Mouse (Mus musculus): ENCODE data around the gene Mrpl49. TPM values are rescaled to one million over a fixed set of nuclear protein-coding genes. Genes with fewer than 3 reads are reported as not detected.
"Not testable (repeated sequence)": the region's sequence is repeated elsewhere in the genome, so short reads cannot be mapped to it uniquely, and the experiment has no call there.

Gene Mrpl49
- total RNA-seq, 2 experiments from 2014 or later = 25.8 TPM

GRCm38 (mm10) chr19:6067724-6068415 is 10.3 kb upstream of the Mrpl49 start, which contains the start of gene Tm7sf2:
Gene Tm7sf2, minus strand, starts transcription at chr19:6068373.
- intact Hi-C loops (cut with DNase I) = no loop called here
- peak; percentile 83 to 87 for DNase-seq

- intact Hi-C loops (cut with DNase I) = no loop called here
Observed at GRCm38 (mm10) chr19:6067011-6067723, 9.6 kb upstream of the Mrpl49 start.

GRCm38 (mm10) chr19:6066571-6066970 is 9.0 kb upstream of the Mrpl49 start:
- no peak for DNase-seq
- intact Hi-C loops (cut with DNase I) = no loop called here

More at GRCm38 (mm10) chr19:6067011-6067723, 9.6 kb upstream of the Mrpl49 start:
- peak; percentile 63 for DNase-seq

- DNase-seq = no peak
- intact Hi-C loops (cut with DNase I) = no loop called here
Observed at GRCm38 (mm10) chr19:6063081-6063480, 5.5 kb upstream of the Mrpl49 start.

- DNase-seq = no peak
- intact Hi-C loops (cut with DNase I) = no loop called here
Observed at GRCm38 (mm10) chr19:6062418-6062817, 4.8 kb upstream of the Mrpl49 start.

GRCm38 (mm10) chr19:6061641-6062302 is 4.2 kb upstream of the Mrpl49 start:
- no peak for DNase-seq

GRCm38 (mm10) chr19:6061021-6061533 is 3.5 kb upstream of the Mrpl49 start, which contains the start of gene Znhit2:
Gene Znhit2, plus strand, starts transcription at chr19:6061192.
- DNase-seq = peak; percentile 88 to 90
- intact Hi-C loops (cut with DNase I) = no loop called here

More at GRCm38 (mm10) chr19:6061641-6062302, 4.2 kb upstream of the Mrpl49 start:
- intact Hi-C loops (cut with DNase I) = no loop called here

- no peak for DNase-seq
- intact Hi-C loops (cut with DNase I) = loop anchor here (1.0 kb wide), 1 partner anchor 25 kb away; the partner anchor contains the start of genes Cdca5 and Zfpl1
Observed at GRCm38 (mm10) chr19:6058966-6059365, 1.4 kb upstream of the Mrpl49 start.

GRCm38 (mm10) chr19:6058513-6058912 is 928 bp upstream of the Mrpl49 start:
- no peak for DNase-seq
- intact Hi-C loops (cut with DNase I) = no loop called here

- no peak for DNase-seq
- intact Hi-C loops (cut with DNase I) = no loop called here
Observed at GRCm38 (mm10) chr19:6056696-6057095, 889 bp downstream of the Mrpl49 start.

- intact Hi-C loops (cut with DNase I) = no loop called here
- DNase-seq = no peak
Observed at GRCm38 (mm10) chr19:6054296-6054695, 3.3 kb downstream of the Mrpl49 start.

- intact Hi-C loops (cut with DNase I) = no loop called here
- DNase-seq = no peak
Observed at GRCm38 (mm10) chr19:6052516-6052915, 5.1 kb downstream of the Mrpl49 start.

- intact Hi-C loops (cut with DNase I) = no loop called here
Observed at GRCm38 (mm10) chr19:6048681-6049410, 8.7 kb downstream of the Mrpl49 start.

GRCm38 (mm10) chr19:6047899-6048166 is 9.8 kb downstream of the Mrpl49 start:
- no peak for DNase-seq
- intact Hi-C loops (cut with DNase I) = no loop called here

More at GRCm38 (mm10) chr19:6048681-6049410, 8.7 kb downstream of the Mrpl49 start:
- no peak for DNase-seq

- no peak for DNase-seq
- intact Hi-C loops (cut with DNase I) = no loop called here
Observed at GRCm38 (mm10) chr19:6047154-6047898, 10.3 kb downstream of the Mrpl49 start.

GRCm38 (mm10) chr19:6046294-6047153 is 11.1 kb downstream of the Mrpl49 start, which contains the start of gene Syvn1:
Gene Syvn1, plus strand, starts transcription at chr19:6046576.
- intact Hi-C loops (cut with DNase I) = no loop called here
- peak; percentile 82 to 85 for DNase-seq

- intact Hi-C loops (cut with DNase I) = no loop called here
- no peak for DNase-seq
Observed at GRCm38 (mm10) chr19:6045366-6046293, 12.0 kb downstream of the Mrpl49 start.

GRCm38 (mm10) chr19:6044102-6044501 is 13.5 kb downstream of the Mrpl49 start:
- DNase-seq; intact Hi-C loops (cut with DNase I): not testable (repeated sequence)

All from gastrocnemius, postnatal 36 days (tissue).